Mouse (Mus musculus) E14TG2a.4 (cell line): ENCODE data around the gene Plk5.

Source experiments
- H3K27me3 ChIP-seq: 2 replicates; pipeline ENCODE4 v1.6.1; 2014; ENCODE audit warnings: low read length, control low read depth; ENCODE audit not compliant: insufficient read depth
- H3K36me3 ChIP-seq: 2 replicates; pipeline ENCODE4 v1.6.1; 2014; ENCODE audit warnings: low read length, control low read depth; ENCODE audit not compliant: insufficient read depth
- H3K4me1 ChIP-seq: replicated peaks from 2 replicates; pipeline ENCODE4 v1.6.1; 2014; ENCODE audit warnings: low read depth, low read length, control low read depth
- H3K4me3 ChIP-seq: replicated peaks from 2 replicates; pipeline ENCODE4 v1.5.1; 2014; ENCODE audit warnings: mild to moderate bottlenecking, low read length
- H3K9me3 ChIP-seq: 2 replicates; pipeline ENCODE4 v1.6.1; 2014; ENCODE audit warnings: low read length, control low read depth
- CTCF ChIP-seq: conservative IDR thresholded peaks from 2 replicates; pipeline ENCODE4 v1.5.1; 2014; ENCODE audit warnings: low read length
- NANOG ChIP-seq: IDR thresholded peaks from 2 replicates; pipeline ENCODE4 v1.6.1; 2014; ENCODE audit warnings: borderline replicate concordance, low read length, mixed read lengths
- POU5F1 ChIP-seq: IDR thresholded peaks from 2 replicates; pipeline ENCODE4 v1.6.1; 2014; ENCODE audit warnings: low read length, borderline replicate concordance

Gene Plk5

DNA sequence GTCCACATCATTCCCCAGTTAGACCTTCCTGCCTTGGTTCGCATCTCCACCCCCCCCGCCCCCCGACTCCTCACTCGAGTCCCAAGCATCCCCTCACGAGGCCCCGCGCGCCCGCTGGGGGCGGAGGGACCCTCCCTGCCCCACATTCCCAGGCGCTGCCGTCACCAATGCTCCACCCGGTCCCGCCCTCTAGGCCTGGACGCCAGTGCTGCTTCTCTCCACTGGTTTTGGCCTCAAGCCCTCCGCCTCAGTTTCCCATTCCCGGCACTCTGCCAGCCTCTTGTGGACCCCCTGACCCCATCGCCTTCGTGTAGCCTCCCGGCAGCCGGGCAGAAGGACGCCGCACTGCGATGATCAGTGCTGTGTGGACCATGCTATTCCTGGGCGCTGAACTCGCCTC lies 7.3 kb upstream of the Plk5 start:
- TF ChIP-seq CTCF (0 out of 2 replicates have a peak, but pooled peaks have one; percentile 4), NANOG (no peak)
- H3K9me3 ChIP-seq: no peaks in the 10 kb centered on the region
- H3K4me3 ChIP-seq: peak overlapping the region; percentile 77
- no peaks in the 10 kb centered on the region for H3K36me3 ChIP-seq
- peaks cover 85% of the 10 kb centered on the region for H3K4me1 ChIP-seq
- H3K27me3 ChIP-seq: peaks cover 83% of the 10 kb centered on the region

GRCm38 (mm10) chr10:80350292-80350691 lies 6.0 kb upstream of the Plk5 start:
- H3K27me3 ChIP-seq: peaks cover 89% of the 10 kb centered on the region
- H3K36me3 ChIP-seq: no peaks in the 10 kb centered on the region
- no peaks in the 10 kb centered on the region for H3K9me3 ChIP-seq
- H3K4me3 ChIP-seq: no peak overlapping the region
- peaks cover 74% of the 10 kb centered on the region for H3K4me1 ChIP-seq
- no peak for TF ChIP-seq POU5F1
- TF ChIP-seq CTCF: peak; percentile 95

DNA sequence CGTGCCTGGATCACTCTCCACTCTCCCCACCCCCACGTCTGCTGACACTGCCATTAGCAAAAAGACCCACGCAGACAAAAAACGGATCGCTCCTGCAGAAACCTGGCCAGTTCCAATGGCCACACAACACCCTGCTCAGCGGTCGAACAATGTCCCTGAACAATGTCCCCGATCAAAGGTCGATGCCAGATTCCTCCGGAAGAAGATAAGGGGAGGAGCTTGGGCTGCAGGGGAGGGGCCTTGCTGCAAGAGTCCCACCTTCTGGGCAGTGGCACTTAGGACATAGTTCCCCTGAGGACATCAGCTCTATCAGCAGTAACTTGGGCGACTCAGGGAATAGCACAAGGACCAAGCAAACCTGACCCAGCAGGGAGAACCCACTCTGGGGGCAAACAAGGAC lies 4.4 kb upstream of the Plk5 start:
- TF ChIP-seq CTCF (no peak), NANOG (no peak), POU5F1 (no peak)
- Histone ChIP-seq H3K4me3 (no peak overlapping the region), H3K4me1 (peaks cover 73% of the 10 kb centered on the region), H3K36me3 (no peaks in the 10 kb centered on the region), H3K27me3 (peaks cover 95% of the 10 kb centered on the region), H3K9me3 (no peaks in the 10 kb centered on the region)

GRCm38 (mm10) chr10:80352727-80353126 lies 3.5 kb upstream of the Plk5 start:
- Histone ChIP-seq H3K27me3 (peaks cover 96% of the 10 kb centered on the region), H3K4me3 (peak overlapping the region; percentile 20), H3K36me3 (no peaks in the 10 kb centered on the region), H3K4me1 (peaks cover 74% of the 10 kb centered on the region), H3K9me3 (no peaks in the 10 kb centered on the region)
- TF ChIP-seq POU5F1 (no peak), CTCF (no peak), NANOG (no peak)

GRCm38 (mm10) chr10:80355431-80355830 lies 828 bp upstream of the Plk5 start:
- no peaks in the 10 kb centered on the region for H3K9me3 ChIP-seq
- peaks cover 62% of the 10 kb centered on the region for H3K4me1 ChIP-seq
- H3K4me3 ChIP-seq: no peak overlapping the region
- peaks cover 88% of the 10 kb centered on the region for H3K27me3 ChIP-seq
- TF ChIP-seq NANOG (no peak), POU5F1 (no peak), CTCF (no peak)
- H3K36me3 ChIP-seq: no peaks in the 10 kb centered on the region

DNA sequence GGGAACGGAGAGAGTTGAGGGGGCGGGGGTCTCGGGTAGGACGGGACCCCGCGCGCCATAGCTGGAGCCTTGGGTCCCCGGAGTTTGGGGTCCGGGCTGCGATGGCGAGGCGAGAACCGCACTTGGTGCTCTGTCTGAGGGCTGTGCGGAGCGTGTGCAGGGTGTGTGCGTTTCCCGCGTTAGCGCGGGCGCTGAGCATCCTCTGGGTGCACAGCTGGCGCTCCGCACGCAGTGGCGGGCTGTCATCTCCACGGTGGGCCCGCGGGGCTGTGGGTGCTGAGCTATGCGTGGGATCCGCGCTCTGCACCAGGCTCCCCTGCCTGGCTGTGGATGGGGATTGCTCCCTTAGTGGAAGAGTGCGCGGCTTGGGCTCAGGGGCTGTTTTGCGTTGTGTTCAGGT lies 478 bp downstream of the Plk5 start:
- Histone ChIP-seq H3K27me3 (peaks cover 80% of the 10 kb centered on the region), H3K36me3 (no peaks in the 10 kb centered on the region), H3K4me1 (peaks cover 54% of the 10 kb centered on the region), H3K4me3 (peak overlapping the region; percentile 85), H3K9me3 (no peaks in the 10 kb centered on the region)
- no peak for TF ChIP-seq NANOG
- no peak for TF ChIP-seq CTCF
- no peak for TF ChIP-seq POU5F1

GRCm38 (mm10) chr10:80357336-80357735 lies 1.1 kb downstream of the Plk5 start:
- H3K4me1 ChIP-seq: peaks cover 48% of the 10 kb centered on the region
- H3K27me3 ChIP-seq: peaks cover 75% of the 10 kb centered on the region
- no peaks in the 10 kb centered on the region for H3K9me3 ChIP-seq
- TF ChIP-seq NANOG: no peak
- no peak for TF ChIP-seq POU5F1
- TF ChIP-seq CTCF: no peak
- H3K36me3 ChIP-seq: no peaks in the 10 kb centered on the region
- peak overlapping the region; percentile 85 for H3K4me3 ChIP-seq

GRCm38 (mm10) chr10:80357994-80358639 lies 1.9 kb downstream of the Plk5 start:
- no peaks in the 10 kb centered on the region for H3K9me3 ChIP-seq
- peaks cover 72% of the 10 kb centered on the region for H3K27me3 ChIP-seq
- TF ChIP-seq CTCF: no peak
- H3K36me3 ChIP-seq: no peaks in the 10 kb centered on the region
- H3K4me3 ChIP-seq: peak overlapping the region; percentile 60
- peaks cover 40% of the 10 kb centered on the region for H3K4me1 ChIP-seq

DNA sequence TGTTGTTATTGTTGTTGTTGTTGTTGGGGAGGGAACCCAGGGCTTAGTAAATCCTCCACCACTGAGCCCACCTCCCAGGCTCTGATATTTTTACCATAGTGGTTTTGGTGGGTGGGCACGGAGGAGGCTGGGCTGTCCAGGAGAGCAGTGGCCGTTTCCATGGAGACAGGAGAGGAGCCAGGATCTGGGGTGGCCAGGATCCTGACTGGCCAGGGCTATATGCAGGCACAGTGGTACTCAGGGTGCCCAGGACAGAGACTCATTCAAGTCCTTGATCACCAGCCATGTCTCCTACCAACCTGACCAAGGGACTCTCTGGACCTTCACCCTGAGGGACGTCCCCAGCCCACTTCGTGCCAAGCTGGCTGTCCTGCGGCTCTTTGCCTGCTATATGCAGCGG lies 7.5 kb downstream of the Plk5 start:
- H3K9me3 ChIP-seq: peaks cover 3% of the 10 kb centered on the region; the same call in 1 of the 2 replicates
- H3K36me3 ChIP-seq: no peaks in the 10 kb centered on the region
- peaks cover 58% of the 10 kb centered on the region for H3K27me3 ChIP-seq
- TF ChIP-seq NANOG (no peak), POU5F1 (no peak), CTCF (no peak)
- H3K4me3 ChIP-seq: no peak overlapping the region
- peaks cover 11% of the 10 kb centered on the region; the same call in 1 of the 2 replicates for H3K4me1 ChIP-seq
